Mouse (Mus musculus) liver, adult 2 months (tissue): ENCODE measurements around the gene St13.

Source experiments
- CTCF ChIP-seq: fragments of 200-500 bp; IDR thresholded peaks from 2 replicates; pipeline ENCODE4 v1.5.1; 2011; ENCODE audit warnings: low read depth, low read length, control low read depth
- POLR2A ChIP-seq: fragments of 200-500 bp; IDR thresholded peaks from 2 replicates; pipeline ENCODE4 v1.6.1; 2011; ENCODE audit warnings: low read length, control low read depth; ENCODE audit not compliant: insufficient read depth; ENCODE audit errors: extremely low read depth

DNA sequence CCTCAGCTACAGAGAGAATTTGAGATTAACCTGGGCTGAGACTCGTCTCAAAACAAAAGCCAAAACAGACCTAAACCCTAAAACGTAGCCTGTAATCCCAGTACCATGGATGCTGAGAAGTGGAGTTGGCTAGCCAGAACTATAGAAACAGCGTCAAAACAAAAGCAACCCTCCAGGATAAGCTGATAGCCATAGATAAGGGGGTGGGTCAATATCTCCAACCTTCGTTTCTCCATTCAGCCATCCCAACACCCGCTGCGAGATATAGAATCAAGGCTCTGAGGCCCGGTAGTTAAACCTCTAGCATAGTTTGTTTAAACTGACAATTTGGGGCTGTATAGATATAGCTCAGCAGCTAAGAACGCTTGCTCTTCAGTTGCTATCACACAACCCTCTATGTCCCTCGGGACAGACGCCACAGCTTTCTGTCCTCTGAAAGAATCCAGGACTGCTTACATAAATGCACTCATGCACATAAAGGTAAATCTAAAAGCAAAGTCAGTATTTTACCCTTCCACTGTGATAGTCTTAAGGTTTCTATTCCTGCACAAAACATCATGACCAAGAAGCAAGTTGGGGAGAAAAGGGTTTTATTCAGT lies 38.4 kb downstream of the St13 start:
- TF ChIP-seq CTCF: no peak
- no peak for TF ChIP-seq POLR2A
